Mouse (Mus musculus) brown adipose tissue, adult 24 weeks (tissue): ENCODE measurements around the gene Tsku. TPM values are rescaled to one million over a fixed set of nuclear protein-coding genes. Genes with fewer than 3 reads are reported as not detected.

Experiments used
- H3K27ac ChIP-seq: fragments of 200-500 bp; replicated peaks from 2 replicates; pipeline ENCODE4 v1.5.1; 2012; ENCODE audit warnings: low read depth, mild to moderate bottlenecking, low read length
- H3K4me1 ChIP-seq: fragments of 200-500 bp; 2 replicates; pipeline ENCODE4 v1.6.1; 2012; ENCODE audit warnings: low read length, mixed read lengths; ENCODE audit not compliant: control insufficient read depth, insufficient read depth, insufficient read length
- H3K4me3 ChIP-seq: fragments of 200-500 bp; 2 replicates; pipeline ENCODE4 v1.5.1; 2012; ENCODE audit warnings: low read depth, mild to moderate bottlenecking, low read length, moderate library complexity; ENCODE audit not compliant: insufficient read depth
- polyA plus RNA-seq: library from polyadenylated mRNA; stranded (reverse); fragments of >200 nt; gene quantifications from 2 replicates; pipeline ENCODE4 v1.2.4, GENCODE M21; 2012; ENCODE audit not compliant: missing spikeins, insufficient read depth, insufficient read length

Tsku gene
- 25.7 and 31.5 TPM in 2 replicates for polyA plus RNA-seq

DNA sequence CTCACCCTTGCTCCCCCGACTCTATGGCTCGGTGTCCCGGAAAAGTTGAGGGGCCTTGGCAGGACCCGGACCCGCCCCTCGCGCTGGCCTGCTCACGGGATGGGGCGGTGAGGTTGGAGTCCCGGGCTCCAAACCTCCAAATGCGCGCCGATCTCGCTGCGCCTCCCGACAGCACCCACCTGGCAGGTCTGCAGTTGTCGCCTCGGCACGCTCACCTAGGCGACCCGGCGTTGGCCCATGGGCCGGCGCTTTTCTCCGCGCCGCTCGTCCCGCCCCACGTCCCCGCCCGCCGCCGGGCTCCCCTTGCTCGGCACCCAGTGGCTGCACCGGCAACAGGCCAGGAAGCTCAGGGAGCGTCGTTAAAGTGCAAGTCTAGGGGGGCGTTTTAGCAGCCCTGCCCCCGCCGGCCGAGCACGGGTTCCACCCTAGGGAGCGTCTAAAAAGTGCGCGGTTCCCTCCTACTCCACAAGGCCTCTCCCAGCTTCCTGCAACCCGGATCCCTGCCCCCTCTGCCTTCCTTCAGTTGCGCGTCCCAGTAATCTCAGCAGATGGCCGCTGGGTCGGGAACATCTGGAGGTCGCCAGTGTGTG lies at the start of gene Tsku:
TSS of gene Tsku (minus strand) at position 266 of the 590 bp plus-strand sequence.
- Histone ChIP-seq H3K4me1 (0 out of 2 replicates have a peak, but pooled peaks cover 2% of the 10 kb centered on the region), H3K27ac (peak within 1 kb of the TSS; percentile 47), H3K4me3 (peak within 1 kb of the TSS; percentile 70)

DNA sequence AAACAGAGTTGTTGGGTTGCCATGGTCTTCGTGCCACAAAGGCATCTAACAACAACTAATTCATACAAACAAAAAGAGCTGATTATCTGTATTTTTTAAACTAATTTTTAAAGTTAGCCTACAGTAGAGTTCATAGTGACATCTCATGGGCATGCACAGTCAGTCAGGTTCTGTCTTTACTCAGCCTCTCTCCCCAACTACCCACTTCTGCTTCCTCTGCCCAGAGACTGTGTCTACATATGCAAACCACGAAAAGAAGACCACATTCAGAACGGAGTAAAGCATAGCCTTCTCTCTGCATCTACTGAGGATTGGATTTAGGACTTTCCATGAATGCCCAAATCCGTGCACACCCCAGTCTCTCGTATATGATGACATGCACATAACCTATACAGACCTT lies 46.5 kb upstream of the Tsku start:
- Histone ChIP-seq H3K27ac (no peak overlapping the region), H3K4me3 (no peak overlapping the region), H3K4me1 (peaks cover 12% of the 10 kb centered on the region)

DNA sequence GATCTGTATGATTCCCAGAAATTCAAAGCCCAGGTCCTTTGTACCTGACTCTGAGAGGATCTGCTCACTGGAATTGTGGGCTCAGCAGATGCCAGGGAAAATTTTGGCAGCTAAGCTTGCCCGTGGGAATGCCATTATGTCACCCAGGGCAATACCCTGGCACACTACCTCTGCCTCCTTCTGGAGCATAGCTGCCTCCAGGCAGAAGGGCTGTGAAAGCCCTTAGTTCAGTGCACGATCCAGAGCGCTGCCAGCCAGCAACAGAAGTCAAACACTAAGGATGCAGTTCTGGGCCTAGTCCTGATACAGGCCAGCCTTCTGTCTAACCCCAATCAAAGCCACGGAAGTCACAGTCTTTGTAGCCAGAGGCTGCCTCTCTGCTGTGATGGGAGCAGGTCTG lies 42.9 kb upstream of the Tsku start:
- Histone ChIP-seq H3K4me3 (no peak overlapping the region), H3K27ac (peak overlapping the region; percentile 39; the same call in 1 of the 2 replicates), H3K4me1 (peaks cover 4% of the 10 kb centered on the region; the same call in 1 of the 2 replicates)

DNA sequence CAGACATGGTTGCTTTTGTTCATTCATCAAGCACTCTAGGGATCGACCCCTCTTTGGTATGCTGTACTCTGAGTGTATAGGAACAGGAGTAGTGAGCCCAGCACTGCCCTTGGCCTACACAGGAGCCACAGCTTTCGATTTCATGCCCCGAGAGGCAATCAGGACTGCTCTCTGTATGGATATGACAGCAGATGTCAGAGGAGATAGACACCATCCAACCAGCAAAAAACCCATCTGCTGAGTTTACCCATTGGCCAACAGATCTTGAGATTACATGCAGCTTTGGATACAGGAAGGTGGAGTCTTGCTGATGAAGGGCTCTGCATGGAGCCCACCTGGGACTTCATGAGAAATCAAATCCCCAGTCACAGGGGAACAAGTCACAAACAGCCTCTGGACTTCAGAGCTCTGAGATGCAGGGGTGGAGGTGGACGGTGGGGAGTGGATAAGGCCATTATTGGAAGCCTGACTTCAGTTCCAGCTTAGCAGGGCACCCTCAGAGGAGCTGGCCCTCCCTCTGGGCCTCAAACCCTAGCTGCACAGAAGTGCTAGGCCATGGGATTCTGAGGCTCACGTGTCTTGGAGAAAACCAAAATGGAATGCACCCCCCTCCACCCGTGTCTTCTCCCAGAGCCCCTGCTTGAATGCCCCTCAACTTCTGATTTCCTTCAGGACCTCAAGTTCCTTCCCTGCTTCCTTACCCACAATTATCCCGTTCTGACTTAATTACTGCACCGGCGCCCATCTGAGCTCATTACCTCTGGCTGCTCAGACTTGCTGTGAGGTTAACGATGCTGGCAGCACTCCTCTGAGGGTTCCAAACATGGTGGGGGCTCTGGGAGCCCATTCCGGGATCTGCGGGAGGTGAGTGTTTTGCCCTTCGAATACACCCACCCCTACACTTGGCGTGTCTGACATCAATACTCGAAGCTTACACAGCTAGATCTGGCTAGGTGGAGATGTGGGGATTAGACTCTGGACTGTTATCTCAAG lies 41.8 kb upstream of the Tsku start:
- peaks cover 4% of the 10 kb centered on the region; the same call in 1 of the 2 replicates for H3K4me1 ChIP-seq
- H3K4me3 ChIP-seq = no peak overlapping the region
- H3K27ac ChIP-seq = no peak overlapping the region

DNA sequence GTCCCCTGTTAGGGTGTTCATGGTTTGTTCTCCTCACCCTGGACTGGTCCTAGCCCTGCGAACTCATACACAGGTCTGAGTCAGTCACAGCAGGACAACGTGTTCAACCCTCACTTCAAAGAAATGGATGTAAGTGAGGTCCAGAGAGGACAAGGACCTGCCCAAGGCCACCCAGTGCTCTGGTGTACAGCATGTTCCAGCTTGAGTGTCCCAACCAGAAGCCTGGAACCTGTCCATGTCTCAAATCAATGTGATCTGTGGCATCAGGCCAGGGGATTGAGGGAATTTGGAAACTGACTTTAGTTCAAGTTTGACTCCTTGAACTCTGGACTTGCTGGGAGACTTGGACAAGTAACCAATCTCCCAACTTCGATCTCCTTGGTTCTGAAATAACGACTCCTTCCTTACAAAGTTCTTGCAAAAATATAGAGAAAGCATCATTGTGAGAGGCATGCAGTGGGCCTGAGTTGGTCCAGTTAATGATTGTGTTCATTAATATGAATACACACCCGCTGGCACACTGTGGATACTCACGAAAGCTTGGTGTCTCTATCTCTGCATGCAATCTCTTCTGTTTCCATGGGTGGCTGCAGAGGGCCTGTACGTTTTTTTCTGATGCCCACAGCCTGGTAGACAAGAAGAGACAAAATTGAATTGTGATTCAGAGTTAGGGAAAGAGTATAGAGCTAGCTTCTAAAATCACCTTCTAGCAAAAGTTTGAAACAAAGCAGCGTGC lies 31.5 kb upstream of the Tsku start:
- Histone ChIP-seq H3K27ac (peak overlapping the region; percentile 15; the same call in 1 of the 2 replicates), H3K4me1 (peaks cover 7% of the 10 kb centered on the region; the same call in 1 of the 2 replicates), H3K4me3 (no peak overlapping the region)

DNA sequence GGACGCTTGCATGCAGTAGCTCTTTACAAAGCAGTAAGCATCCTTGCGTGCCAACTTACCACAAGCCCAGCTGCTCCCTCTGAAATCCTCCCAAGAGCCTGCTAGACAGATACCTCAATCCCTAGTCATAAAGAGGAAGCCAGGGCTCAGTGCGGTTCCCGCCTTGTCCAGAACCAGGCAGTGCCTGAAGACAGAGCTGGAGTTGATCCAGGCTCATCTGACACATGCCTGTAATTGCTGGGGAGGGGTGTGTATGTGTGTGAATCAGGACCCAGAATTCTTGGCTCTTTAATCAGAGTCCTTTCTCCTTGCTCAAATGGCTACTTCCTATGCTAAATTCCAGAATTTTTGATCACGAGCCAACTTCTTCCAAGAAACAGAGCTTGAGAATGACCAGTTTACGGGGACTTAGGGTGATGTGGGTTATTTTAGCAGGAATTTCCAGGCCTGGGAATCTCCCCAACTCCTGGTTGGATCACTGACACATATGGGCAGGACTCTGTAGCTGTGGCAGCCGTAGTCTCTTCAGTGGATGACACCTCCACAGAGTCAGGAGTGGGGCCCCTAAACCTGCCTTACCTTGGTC lies 30.3 kb upstream of the Tsku start:
- H3K4me1 ChIP-seq = peaks cover 7% of the 10 kb centered on the region; the same call in 1 of the 2 replicates
- no peak overlapping the region for H3K27ac ChIP-seq
- H3K4me3 ChIP-seq = no peak overlapping the region

DNA sequence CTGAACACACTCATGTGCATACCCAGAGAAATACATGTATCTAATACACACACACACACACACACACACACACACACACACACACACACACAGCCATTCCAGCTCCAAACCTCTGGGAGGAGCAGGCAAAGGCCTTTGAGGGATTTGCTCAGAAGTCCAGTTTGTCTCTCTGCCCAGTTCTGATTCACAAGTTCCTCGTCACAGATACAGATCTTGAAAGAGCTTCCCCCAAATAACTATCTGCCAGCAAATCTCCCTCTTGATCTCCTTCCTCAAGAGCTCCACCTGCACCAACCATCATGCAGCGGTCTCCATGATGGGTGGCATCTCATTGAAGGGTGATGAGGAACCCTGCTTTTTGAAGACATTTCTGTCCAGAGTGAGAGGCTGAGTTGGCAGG lies 29.4 kb upstream of the Tsku start:
- H3K27ac ChIP-seq = no peak overlapping the region
- no peak overlapping the region for H3K4me3 ChIP-seq
- peaks cover 8% of the 10 kb centered on the region for H3K4me1 ChIP-seq

GRCm38 (mm10) chr7:98389656-98390055 lies 28.5 kb upstream of the Tsku start:
- Histone ChIP-seq H3K4me1 (peaks cover 12% of the 10 kb centered on the region), H3K4me3 (no peak overlapping the region), H3K27ac (no peak overlapping the region)

- Histone ChIP-seq H3K27ac (no peak overlapping the region), H3K4me3 (no peak overlapping the region), H3K4me1 (peaks cover 15% of the 10 kb centered on the region)
Observed at GRCm38 (mm10) chr7:98388881-98389501, 27.9 kb upstream of the Tsku start.

GRCm38 (mm10) chr7:98387201-98387600 lies 26.1 kb upstream of the Tsku start:
- Histone ChIP-seq H3K27ac (no peak overlapping the region), H3K4me1 (peaks cover 16% of the 10 kb centered on the region), H3K4me3 (no peak overlapping the region)

GRCm38 (mm10) chr7:98385168-98385567 lies 24.0 kb upstream of the Tsku start:
- Histone ChIP-seq H3K27ac (peak overlapping the region; percentile 82), H3K4me1 (peaks cover 14% of the 10 kb centered on the region), H3K4me3 (no peak overlapping the region)

- Histone ChIP-seq H3K27ac (peak overlapping the region; percentile 76), H3K4me1 (peaks cover 11% of the 10 kb centered on the region), H3K4me3 (no peak overlapping the region)
Observed at GRCm38 (mm10) chr7:98383337-98383736, 22.2 kb upstream of the Tsku start.

DNA sequence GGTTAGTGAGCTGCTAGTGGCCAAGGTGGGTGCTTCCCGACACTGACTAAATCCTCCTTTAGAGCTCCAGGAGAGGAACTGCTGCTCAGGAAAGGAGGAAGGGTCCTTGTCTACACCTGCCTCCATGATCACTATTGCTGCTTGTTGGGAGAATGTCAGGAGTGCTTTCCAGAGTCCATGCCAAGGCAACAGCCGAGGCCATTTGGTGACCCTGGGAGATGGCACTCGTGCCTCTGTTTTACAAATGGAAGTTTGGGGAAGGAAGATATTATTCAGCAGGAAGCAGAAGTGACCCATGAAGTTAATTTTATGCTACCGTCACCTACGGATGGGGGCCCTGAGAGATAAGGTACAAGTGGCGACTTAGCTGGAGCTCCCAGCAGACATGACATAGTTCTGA lies 21.7 kb upstream of the Tsku start:
- Histone ChIP-seq H3K27ac (peak overlapping the region; percentile 76), H3K4me3 (no peak overlapping the region), H3K4me1 (peaks cover 11% of the 10 kb centered on the region)

DNA sequence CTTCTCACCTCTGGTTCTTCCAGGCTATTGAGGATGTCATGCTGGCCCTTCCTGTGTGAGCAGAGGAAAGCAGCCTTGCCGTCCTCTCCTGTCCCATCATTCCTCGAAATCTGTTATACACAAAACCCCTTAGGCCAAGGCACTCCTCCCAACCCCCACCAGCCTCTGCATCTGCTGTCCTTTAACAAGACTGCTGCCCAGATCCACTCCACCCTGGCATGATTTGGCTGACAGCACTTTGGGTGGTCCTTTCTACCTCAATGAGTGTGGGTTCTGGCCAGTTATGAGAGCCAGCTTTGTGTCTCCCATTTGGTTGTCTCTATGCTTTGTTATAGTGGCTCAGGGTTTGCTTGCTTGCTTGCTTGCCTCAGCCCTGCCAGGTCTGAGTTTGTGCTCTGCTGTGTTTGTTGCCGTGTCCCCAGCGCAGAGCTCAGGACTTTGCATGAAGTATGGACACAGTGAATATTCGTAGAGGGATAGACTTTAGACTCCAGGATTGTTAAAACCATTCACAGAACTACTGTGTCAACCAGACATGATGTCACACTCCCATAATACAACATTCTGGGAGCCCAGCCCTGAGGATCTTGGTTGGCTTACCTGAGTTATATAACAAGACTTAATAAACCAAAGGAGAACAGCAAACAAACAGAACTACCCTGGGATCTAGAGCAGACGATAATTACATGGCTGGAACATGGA lies 19.2 kb upstream of the Tsku start:
- no peak overlapping the region for H3K4me3 ChIP-seq
- no peak overlapping the region for H3K27ac ChIP-seq
- H3K4me1 ChIP-seq = peaks cover 9% of the 10 kb centered on the region
